Mouse (Mus musculus) neural tube, embryonic 10.5 days (tissue): ENCODE measurements at regions not wholly inside any gene's neighbourhood (a gene's known extent, or its start where the extent isn't known, plus 50 kb on each side); places are given as distances from the start of the nearest gene placed in this dataset.

ENCODE experiments used
- DNase-seq: peaks from one replicate; pipeline ENCODE4 v3.0.0-alpha.2; 2017; ENCODE audit warnings: low spot score; ENCODE audit errors: extremely low spot score

GRCm38 (mm10) chr1:42436366-42436998, 259.1 kb upstream of the Pou3f3 start:
- DNase-seq = no peak

GRCm38 (mm10) chr1:42468365-42468764, 227.2 kb upstream of the Pou3f3 start:
- no peak for DNase-seq

GRCm38 (mm10) chr1:42471846-42472494, 223.6 kb upstream of the Pou3f3 start:
- no peak for DNase-seq

GRCm38 (mm10) chr1:42472495-42473230, 222.9 kb upstream of the Pou3f3 start:
- DNase-seq = peak; percentile 22

GRCm38 (mm10) chr1:42474197-42474596, 221.4 kb upstream of the Pou3f3 start:
- no peak for DNase-seq

GRCm38 (mm10) chr1:42474831-42475230, 220.7 kb upstream of the Pou3f3 start:
- DNase-seq = no peak

GRCm38 (mm10) chr1:42475629-42476028, 219.9 kb upstream of the Pou3f3 start:
- no peak for DNase-seq

- no peak for DNase-seq
These were observed 215.1 kb upstream of the Pou3f3 start for GRCm38 (mm10) chr1:42480348-42480920.

GRCm38 (mm10) chr1:42489563-42489962, 206.0 kb upstream of the Pou3f3 start:
- DNase-seq = no peak

- peak; percentile 79 for DNase-seq
These were observed 204.5 kb upstream of the Pou3f3 start for GRCm38 (mm10) chr1:42490856-42491643.

- DNase-seq = peak; percentile 73
These were observed 203.8 kb upstream of the Pou3f3 start for GRCm38 (mm10) chr1:42491644-42492277.

- no peak for DNase-seq
These were observed 199.5 kb upstream of the Pou3f3 start for GRCm38 (mm10) chr1:42496022-42496421.

- DNase-seq = no peak
These were observed 199.1 kb upstream of the Pou3f3 start for GRCm38 (mm10) chr1:42496433-42496832.

- no peak for DNase-seq
These were observed 196.7 kb upstream of the Pou3f3 start for GRCm38 (mm10) chr1:42498901-42499300.

GRCm38 (mm10) chr1:42504491-42504890, 191.1 kb upstream of the Pou3f3 start:
- DNase-seq = no peak

- no peak for DNase-seq
These were observed 190.4 kb upstream of the Pou3f3 start for GRCm38 (mm10) chr1:42505048-42505729.

GRCm38 (mm10) chr1:42514417-42514816, 181.2 kb upstream of the Pou3f3 start:
- no peak for DNase-seq

GRCm38 (mm10) chr1:42524401-42524800, 171.2 kb upstream of the Pou3f3 start:
- no peak for DNase-seq

- DNase-seq = no peak
These were observed 167.7 kb upstream of the Pou3f3 start for GRCm38 (mm10) chr1:42527746-42528476.

GRCm38 (mm10) chr1:42532908-42533307, 162.7 kb upstream of the Pou3f3 start:
- no peak for DNase-seq
